Mouse (Mus musculus) G1E (cell line): ENCODE results near the gene Ryk.

ENCODE experiments used
- CTCF ChIP-seq: IDR thresholded peaks from 2 replicates; pipeline ENCODE4 v1.5.1; 2012; ENCODE audit warnings: low read depth, low read length, inconsistent platforms, mixed read lengths
- GATA1 ChIP-seq: IDR thresholded peaks from 2 replicates; pipeline ENCODE4 v1.6.1; 2012; ENCODE audit warnings: borderline replicate concordance, low read length, inconsistent platforms, mixed read lengths
- POLR2AphosphoS5 ChIP-seq: IDR thresholded peaks from 2 replicates; pipeline ENCODE4 v1.6.1; 2012; ENCODE audit warnings: low read depth, low read length, inconsistent platforms; ENCODE audit not compliant: insufficient replicate concordance
- TAL1 ChIP-seq: conservative IDR thresholded peaks from 2 replicates; pipeline ENCODE4 v1.6.1; 2012; ENCODE audit warnings: low read depth, low read length, inconsistent platforms, mixed read lengths

- TF ChIP-seq GATA1 (no peak), CTCF (no peak), TAL1 (no peak), POLR2AphosphoS5 (no peak)
Observed at GRCm38 (mm10) chr9:102806056-102806573, 28.6 kb upstream of the Ryk start.
